Mouse (Mus musculus) lung, postnatal 0 days (tissue): ENCODE measurements at regions not wholly inside any gene's neighbourhood (a gene's known extent, or its start where the extent isn't known, plus 50 kb on each side); places are given as distances from the start of the nearest gene placed in this dataset.

Source experiments
- CTCF ChIP-seq: IDR thresholded peaks from 2 replicates; pipeline ENCODE4 v1.5.1; 2016; ENCODE audit warnings: antibody characterized with exemption, mild to moderate bottlenecking
- EP300 ChIP-seq: IDR thresholded peaks from 2 replicates; pipeline ENCODE4 v1.6.1; 2016; ENCODE audit warnings: antibody characterized with exemption, mild to moderate bottlenecking, control low read depth

DNA sequence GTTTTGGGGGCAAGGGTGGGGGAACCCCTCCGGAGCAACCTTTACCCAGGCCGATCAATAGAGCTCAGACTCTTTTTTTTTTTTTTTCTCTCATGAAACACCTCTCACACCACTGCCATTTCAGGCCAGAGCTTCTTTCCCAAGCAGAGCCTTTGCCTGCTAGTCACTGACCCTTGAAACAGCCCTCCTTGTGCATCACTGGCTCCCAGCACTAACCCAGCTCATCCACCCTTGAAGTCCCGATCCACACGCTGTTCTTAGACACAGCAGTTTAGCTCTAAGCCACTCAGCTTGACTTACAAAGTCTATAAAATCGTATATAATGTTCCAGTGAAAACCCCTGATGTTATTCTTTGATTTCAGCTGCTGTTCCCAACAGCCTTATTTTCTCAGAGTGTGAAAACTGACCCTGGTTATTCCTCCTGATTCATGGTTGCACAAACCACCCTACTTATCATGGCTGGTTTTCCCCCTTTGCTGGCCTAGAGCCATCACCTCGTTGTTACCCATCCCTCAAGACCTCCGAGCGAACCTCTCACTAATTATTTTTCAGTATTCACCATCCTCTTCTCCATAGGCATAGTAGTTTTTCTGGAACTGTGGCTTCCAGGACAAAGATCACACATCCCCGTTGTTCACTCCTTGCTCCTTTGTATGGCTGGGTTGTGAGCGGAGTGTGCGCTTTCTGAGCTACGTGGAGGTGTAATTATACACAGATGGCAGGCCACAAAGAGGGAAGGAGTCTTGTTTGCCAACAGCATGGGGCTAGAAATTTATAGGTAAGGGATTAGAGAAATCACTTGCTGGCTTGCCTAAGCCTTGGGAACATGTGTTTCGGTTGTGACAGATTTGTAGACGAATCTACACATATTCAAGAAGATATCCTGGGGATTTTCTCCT is 287.6 kb upstream of the Gm10131 start:
- TF ChIP-seq CTCF (no peak), EP300 (no peak)
